Mouse (Mus musculus) MEL (cell line): ENCODE results near the gene Alkbh4. TPM values are rescaled to one million over a fixed set of nuclear protein-coding genes. Genes with fewer than 3 reads are reported as not detected.

ENCODE experiments used
- DNase-seq: peaks from one replicate; pipeline ENCODE4 v3.0.0; 2011; ENCODE audit warnings: low read depth, low spot score
- H3K27ac ChIP-seq: 2 replicates; pipeline ENCODE4 v1.5.1; 2012; ENCODE audit warnings: low read depth, mild to moderate bottlenecking, control low read depth, low read length, moderate library complexity; ENCODE audit not compliant: control insufficient read depth
- H3K27me3 ChIP-seq, 2 experiments: fragments of 150-350 bp in 1 of 2; sonication (generic) in 1 of 2; 2 replicates each; pipeline ENCODE4 v1.6.1; 2012; ENCODE audit warnings: low read length in 2 of 2, mild to moderate bottlenecking in 2 of 2, improper control_type of control experiment in 1 of 2, moderate library complexity in 1 of 2; ENCODE audit not compliant: insufficient read depth in 2 of 2, control insufficient read depth in 1 of 2
- H3K36me3 ChIP-seq, 2 experiments: 2 replicates each; pipeline ENCODE4 v1.6.1; 2012 to 2014; ENCODE audit warnings: low read length in 2 of 2, improper control_type of control experiment in 1 of 2, inconsistent platforms in 1 of 2, mild to moderate bottlenecking in 1 of 2; ENCODE audit not compliant: insufficient read depth in 2 of 2, control insufficient read depth in 1 of 2
- H3K4me1 ChIP-seq, 2 experiments: fragments of 150-350 bp in 1 of 2; sonication (generic) in 1 of 2; 2 replicates each; pipeline ENCODE4 v1.6.1; 2012; ENCODE audit warnings: low read length in 2 of 2, improper control_type of control experiment in 1 of 2, mild to moderate bottlenecking in 1 of 2; ENCODE audit not compliant: insufficient read depth in 2 of 2, control insufficient read depth in 1 of 2
- H3K4me3 ChIP-seq, 2 experiments: fragments of 150-350 bp in 1 of 2; sonication (generic) in 1 of 2; 2 replicates each; pipeline ENCODE4 v1.5.1; 2012; ENCODE audit warnings: low read depth in 2 of 2, low read length in 2 of 2, mild to moderate bottlenecking in 2 of 2, moderate library complexity in 2 of 2, control low read depth in 1 of 2, improper control_type of control experiment in 1 of 2; ENCODE audit not compliant: control insufficient read depth in 1 of 2, insufficient read depth in 1 of 2
- H3K79me2 ChIP-seq: 2 replicates; pipeline ENCODE4 v1.6.1; 2012; ENCODE audit warnings: mild to moderate bottlenecking, low read length, moderate library complexity; ENCODE audit not compliant: control insufficient read depth, poor library complexity, insufficient read depth
- H3K9ac ChIP-seq: 2 replicates; pipeline ENCODE4 v1.6.1; 2012; ENCODE audit warnings: low read depth, mild to moderate bottlenecking, control low read depth, low read length, moderate library complexity; ENCODE audit not compliant: control insufficient read depth, poor library complexity, severe bottlenecking
- H3K9me3 ChIP-seq: fragments of 150-350 bp; sonication (generic); replicated peaks from 2 replicates; pipeline ENCODE4 v1.6.1; 2012; ENCODE audit warnings: mild to moderate bottlenecking, low read length, improper control_type of control experiment, moderate library complexity; ENCODE audit not compliant: insufficient read depth
- BHLHE40 ChIP-seq: IDR thresholded peaks from 2 replicates; pipeline ENCODE4 v1.6.1; 2012; ENCODE audit warnings: low read depth, mild to moderate bottlenecking, inconsistent platforms, low read length, improper control_type of control experiment, borderline replicate concordance
- CHD2 ChIP-seq: IDR thresholded peaks from 2 replicates; pipeline ENCODE4 v1.6.1; 2011; ENCODE audit warnings: low read length, improper control_type of control experiment
- CTCF ChIP-seq, 3 experiments: IDR thresholded peaks in 2 of 3; conservative IDR thresholded peaks in 1 of 3; 2 replicates each; pipeline ENCODE4 v1.5.1; 2011 to 2012; ENCODE audit warnings: low read length in 3 of 3, low read depth in 2 of 3, mild to moderate bottlenecking in 2 of 3, improper control_type of control experiment in 1 of 3, inconsistent platforms in 1 of 3, mixed read lengths in 1 of 3, moderate library complexity in 1 of 3; ENCODE audit not compliant: control insufficient read depth in 1 of 3, insufficient read depth in 1 of 3, poor library complexity in 1 of 3, severe bottlenecking in 1 of 3
- E2F4 ChIP-seq: IDR thresholded peaks from 2 replicates; pipeline ENCODE4 v1.6.1; 2011; ENCODE audit warnings: low read depth, low read length, improper control_type of control experiment, borderline replicate concordance
- EP300 ChIP-seq, 2 experiments: IDR thresholded peaks; 2 replicates each; pipeline ENCODE4 v1.6.1; 2011; ENCODE audit warnings: improper control_type of control experiment in 2 of 2, low read length in 2 of 2, low read depth in 1 of 2, mild to moderate bottlenecking in 1 of 2
- GABPA ChIP-seq: IDR thresholded peaks from 2 replicates; pipeline ENCODE4 v1.6.1; 2012; ENCODE audit warnings: low read depth, mild to moderate bottlenecking, inconsistent platforms, low read length, improper control_type of control experiment, moderate library complexity
- HCFC1 ChIP-seq: IDR thresholded peaks from 2 replicates; pipeline ENCODE4 v1.6.1; 2012; ENCODE audit warnings: low read depth, mild to moderate bottlenecking, inconsistent platforms, low read length, improper control_type of control experiment, moderate library complexity
- JUND ChIP-seq: IDR thresholded peaks from 2 replicates; pipeline ENCODE4 v1.6.1; 2011; ENCODE audit warnings: low read depth, mild to moderate bottlenecking, improper control_type of control experiment, low read length
- MAX ChIP-seq: IDR thresholded peaks from 2 replicates; pipeline ENCODE4 v1.6.1; 2011; ENCODE audit warnings: low read length, improper control_type of control experiment
- MAZ ChIP-seq: IDR thresholded peaks from 2 replicates; pipeline ENCODE4 v1.6.1; 2012; ENCODE audit warnings: low read depth, mild to moderate bottlenecking, inconsistent platforms, low read length, improper control_type of control experiment
- MEF2A ChIP-seq: IDR thresholded peaks from 2 replicates; pipeline ENCODE4 v1.6.1; 2014; ENCODE audit warnings: low read depth, mild to moderate bottlenecking, inconsistent platforms, low read length, improper control_type of control experiment; ENCODE audit not compliant: poor library complexity, insufficient replicate concordance, severe bottlenecking; ENCODE audit errors: extremely low read depth
- MXI1 ChIP-seq: IDR thresholded peaks from 2 replicates; pipeline ENCODE4 v1.6.1; 2011; ENCODE audit warnings: mild to moderate bottlenecking, low read depth, low read length, improper control_type of control experiment
- MYB ChIP-seq: IDR thresholded peaks from 2 replicates; pipeline ENCODE4 v1.6.1; 2011; ENCODE audit warnings: mild to moderate bottlenecking, low read depth, low read length, improper control_type of control experiment
- NELFE ChIP-seq: IDR thresholded peaks from 2 replicates; pipeline ENCODE4 v1.6.1; 2011; ENCODE audit warnings: low read depth, low read length, improper control_type of control experiment
- NRF1 ChIP-seq: IDR thresholded peaks from 2 replicates; pipeline ENCODE4 v1.6.1; 2014; ENCODE audit warnings: low read depth, mild to moderate bottlenecking, inconsistent platforms, low read length, improper control_type of control experiment, moderate library complexity; ENCODE audit not compliant: poor library complexity, insufficient read depth, severe bottlenecking
- POLR2AphosphoS5 ChIP-seq: IDR thresholded peaks from 2 replicates; pipeline ENCODE4 v1.6.1; 2012; ENCODE audit warnings: low read depth, borderline replicate concordance, mild to moderate bottlenecking, inconsistent platforms, low read length, moderate library complexity, mixed read lengths
- RCOR1 ChIP-seq: IDR thresholded peaks from 2 replicates; pipeline ENCODE4 v1.6.1; 2012; ENCODE audit warnings: low read depth, mild to moderate bottlenecking, inconsistent platforms, low read length, improper control_type of control experiment
- TAL1 ChIP-seq: IDR thresholded peaks from 2 replicates; pipeline ENCODE4 v1.6.1; 2012; ENCODE audit warnings: mild to moderate bottlenecking, inconsistent platforms, low read length, moderate library complexity, mixed read lengths
- TBP ChIP-seq: IDR thresholded peaks from 2 replicates; pipeline ENCODE4 v1.8.0; 2011; ENCODE audit warnings: low read depth, low read length, improper control_type of control experiment
- TCF12 ChIP-seq: IDR thresholded peaks from 2 replicates; pipeline ENCODE4 v1.6.1; 2014; ENCODE audit warnings: low read depth, mild to moderate bottlenecking, inconsistent platforms, low read length, improper control_type of control experiment, moderate library complexity
- USF1 ChIP-seq: IDR thresholded peaks from 2 replicates; pipeline ENCODE4 v1.6.1; 2014; ENCODE audit warnings: low read depth, mild to moderate bottlenecking, inconsistent platforms, low read length, improper control_type of control experiment, moderate library complexity
- USF2 ChIP-seq, 2 experiments: IDR thresholded peaks; 2 replicates each; pipeline ENCODE4 v1.6.1; 2011 to 2012; ENCODE audit warnings: improper control_type of control experiment in 2 of 2, low read length in 2 of 2, borderline replicate concordance in 1 of 2, inconsistent platforms in 1 of 2, low read depth in 1 of 2, mild to moderate bottlenecking in 1 of 2; ENCODE audit not compliant: insufficient read depth in 1 of 2
- ZC3H11A ChIP-seq: IDR thresholded peaks from 2 replicates; pipeline ENCODE4 v1.6.1; 2012; ENCODE audit warnings: low read depth, mild to moderate bottlenecking, inconsistent platforms, low read length, improper control_type of control experiment
- ZKSCAN1 ChIP-seq: IDR thresholded peaks from 2 replicates; pipeline ENCODE4 v1.6.1; 2012; ENCODE audit warnings: low read depth, mild to moderate bottlenecking, inconsistent platforms, low read length, improper control_type of control experiment, moderate library complexity
- ZNF384 ChIP-seq: IDR thresholded peaks from 2 replicates; pipeline ENCODE4 v1.6.1; 2012; ENCODE audit warnings: low read depth, mild to moderate bottlenecking, inconsistent platforms, low read length, improper control_type of control experiment
- polyA plus RNA-seq, 2 experiments: library from polyadenylated mRNA; stranded (reverse) in 1 of 2; unstranded in 1 of 2; fragments of >175 nt in 1 of 2; fragments of >200 nt in 1 of 2; gene quantifications; 2 replicates each; pipeline versions ENCODE4 v1.2.1 to v1.2.4; 2012; ENCODE audit warnings: low replicate concordance in 2 of 2, low read depth in 1 of 2; ENCODE audit not compliant: insufficient read length in 2 of 2, insufficient read depth in 1 of 2, missing spikeins in 1 of 2
- total RNA-seq: library from RNA; depleted of rRNA; stranded (reverse); fragments of 300-350 nt; gene quantifications from 2 replicates; pipeline ENCODE4 v1.2.3, GENCODE M21; 2012

Alkbh4 gene
- total and polyA plus RNA-seq, 3 experiments = 23.2 to 24.2 TPM; not detected in 1

- TF ChIP-seq TCF12 = no peak
- TF ChIP-seq USF1 = 0 out of 2 replicates have a peak, but pooled peaks have one; percentile 25
- TF ChIP-seq MAZ = no peak
- TF ChIP-seq USF2 (IDR thresholded peaks at IDR 0.05; ENCODE audit: borderline replicate concordance in 1 of 2, insufficient read depth in 1 of 2, low read depth in 1 of 2, low read length in 2 of 2) = no peak
- peak; percentile 18; the same call in 1 of the 2 replicates for TF ChIP-seq HCFC1
- TF ChIP-seq ZKSCAN1 = no peak
- TF ChIP-seq MYB = no peak
- no peak for TF ChIP-seq GABPA
- TF ChIP-seq BHLHE40 = no peak
- peak; percentile 63 for TF ChIP-seq MXI1
- TF ChIP-seq NELFE = no peak
- TF ChIP-seq ZNF384 = peak; percentile 86
- TF ChIP-seq, all 39 proteins: peak for 12
Measured at GRCm38 (mm10) chr5:136137658-136138274, 1.8 kb downstream of the Alkbh4 start (continued).

- H3K27ac ChIP-seq = no peak overlapping the region
- H3K79me2 ChIP-seq = peaks cover 26% of the 10 kb centered on the region
- H3K36me3 ChIP-seq = peaks cover 2 to 11% of the 10 kb centered on the region in 2 experiments; a peak in 3 of 4 replicates
- TF ChIP-seq MYB (no peak), POLR2AphosphoS5 (no peak), JUND (no peak), MAX (no peak), NRF1 (no peak), E2F4 (no peak), RCOR1 (no peak), CHD2 (no peak), USF1 (no peak), MEF2A (no peak), TBP (no peak), ZC3H11A (no peak), TAL1 (no peak), MXI1 (no peak), EP300 (IDR thresholded peaks at IDR 0.05; ENCODE audit: low read depth in 1 of 2, low read length in 2 of 2) (no peak), CTCF (IDR thresholded peaks at IDR 0.05 in 2 of 3, conservative IDR thresholded peaks at IDR 0.05 in 1 of 3; ENCODE audit: control insufficient read depth in 1 of 3, insufficient read depth in 1 of 3, low read depth in 2 of 3, low read length in 3 of 3, poor library complexity in 1 of 3, severe bottlenecking in 1 of 3) (no peak), TCF12 (no peak)
- no peak for DNase-seq
- H3K4me3 ChIP-seq = no peak overlapping the region
- no peak overlapping the region for H3K9ac ChIP-seq
- peaks cover 7 to 23% of the 10 kb centered on the region in 2 experiments for H3K4me1 ChIP-seq
- H3K27me3 ChIP-seq = no peaks in the 10 kb centered on the region
- no peaks in the 10 kb centered on the region for H3K9me3 ChIP-seq
Measured at GRCm38 (mm10) chr5:136139393-136139792, 3.4 kb downstream of the Alkbh4 start.
